Mouse (Mus musculus) ovary, postnatal 36 days (tissue): Measurements from ENCODE around the gene Pgbd5.

Source experiments
- DNase-seq: peaks from one replicate; pipeline ENCODE4 v3.0.0; 2022; ENCODE audit warnings: low spot score, mixed read lengths

Gene Pgbd5

GRCm38 (mm10) chr8:124439558-124439957 is at the start of gene Pgbd5:
Pgbd5 (minus strand) TSS chr8:124439658.
- no peak for DNase-seq

GRCm38 (mm10) chr8:124483356-124484115 is 44.1 kb upstream of the Pgbd5 start:
- no peak for DNase-seq

- DNase-seq = no peak
Observed at GRCm38 (mm10) chr8:124482790-124483189, 43.3 kb upstream of the Pgbd5 start.

GRCm38 (mm10) chr8:124480321-124480720 is 40.9 kb upstream of the Pgbd5 start:
- DNase-seq = peak; percentile 42

GRCm38 (mm10) chr8:124479251-124479650 is 39.8 kb upstream of the Pgbd5 start:
- no peak for DNase-seq

- no peak for DNase-seq
Observed at GRCm38 (mm10) chr8:124476701-124477100, 37.2 kb upstream of the Pgbd5 start.

GRCm38 (mm10) chr8:124475690-124476089 is 36.2 kb upstream of the Pgbd5 start:
- DNase-seq = no peak

- DNase-seq = no peak
Observed at GRCm38 (mm10) chr8:124464641-124465040, 25.2 kb upstream of the Pgbd5 start.

GRCm38 (mm10) chr8:124463111-124463510 is 23.7 kb upstream of the Pgbd5 start:
- DNase-seq = no peak

- DNase-seq = no peak
Observed at GRCm38 (mm10) chr8:124462192-124462591, 22.7 kb upstream of the Pgbd5 start.

- no peak for DNase-seq
Observed at GRCm38 (mm10) chr8:124461103-124461502, 21.6 kb upstream of the Pgbd5 start.

GRCm38 (mm10) chr8:124460660-124461059 is 21.2 kb upstream of the Pgbd5 start:
- no peak for DNase-seq

GRCm38 (mm10) chr8:124459627-124460026 is 20.2 kb upstream of the Pgbd5 start:
- no peak for DNase-seq

GRCm38 (mm10) chr8:124455359-124455758 is 15.9 kb upstream of the Pgbd5 start:
- DNase-seq = no peak

- DNase-seq = no peak
Observed at GRCm38 (mm10) chr8:124450192-124450895, 10.9 kb upstream of the Pgbd5 start.

GRCm38 (mm10) chr8:124448962-124449670 is 9.7 kb upstream of the Pgbd5 start:
- no peak for DNase-seq

GRCm38 (mm10) chr8:124436741-124437140 is 2.7 kb downstream of the Pgbd5 start:
- DNase-seq = no peak

- DNase-seq = no peak
Observed at GRCm38 (mm10) chr8:124435707-124436243, 3.7 kb downstream of the Pgbd5 start.

GRCm38 (mm10) chr8:124435170-124435569 is 4.3 kb downstream of the Pgbd5 start:
- no peak for DNase-seq

- peak; percentile 99 for DNase-seq
Observed at GRCm38 (mm10) chr8:124434126-124434790, 5.2 kb downstream of the Pgbd5 start.

GRCm38 (mm10) chr8:124433451-124434125 is 5.9 kb downstream of the Pgbd5 start:
- DNase-seq = peak; percentile 36
